17 mouse cellular contexts compared by ENCODE assay signal in the genomic region with DNA sequence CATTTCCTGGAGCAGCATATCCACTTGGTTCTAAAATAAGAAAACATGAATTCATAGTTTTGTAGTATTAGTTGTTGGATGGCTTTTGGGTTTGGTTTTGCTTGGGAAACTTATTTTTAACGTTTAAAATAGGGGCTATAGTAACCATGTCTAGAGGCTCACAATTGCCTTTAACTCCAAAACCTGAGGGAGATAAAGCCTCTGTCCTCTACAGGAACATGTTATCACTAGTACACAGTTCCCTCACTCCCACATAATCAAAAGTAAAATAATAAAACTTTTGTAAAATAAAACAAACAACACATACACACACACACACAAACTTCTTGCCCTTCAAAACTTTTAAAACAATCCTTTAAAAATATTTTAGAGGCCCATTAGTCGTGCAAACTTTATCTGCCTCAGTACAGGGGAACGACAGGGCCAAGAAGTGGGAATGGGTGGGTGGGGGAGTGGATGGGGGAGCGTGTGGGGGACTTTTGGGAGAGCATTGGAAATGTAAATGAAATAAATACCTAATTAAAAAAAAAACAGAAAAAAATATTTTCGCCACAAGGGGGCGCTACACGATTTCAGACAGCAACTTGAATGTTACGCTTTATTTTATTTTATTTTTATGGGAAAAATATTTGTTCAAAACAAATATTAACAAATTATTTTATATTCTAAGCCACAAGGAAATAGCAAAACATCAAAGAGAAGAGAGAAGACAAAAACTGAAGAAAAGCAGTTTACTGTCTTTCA. TPM values are rescaled to one million over a fixed set of nuclear protein-coding genes. Genes with fewer than 3 reads are reported as not detected.
DNase-seq lines count a peak whose midpoint lies in the region; ATAC-seq and TF ChIP-seq lines count a peak whose summit lies in the region.
"Had no signal": no experiment of that assay in that cellular context is flagged by ENCODE, and none has a peak within 500 bp of the region (broad histone marks: within the 10 kb centered on the region; RNA-seq: fewer than 3 reads in every experiment).

No protein-coding gene starts in this region.

- 0 out of 2 replicates have a peak, but pooled peaks cover 3% of the 10 kb centered on the region for H3K36me3 ChIP-seq in lung, embryonic 14.5 days (ENCODE audit: insufficient read depth)
- peaks cover 17 to 49% of the 10 kb centered on the region in 2 experiments for H3K36me3 ChIP-seq in MEL (ENCODE audit: control insufficient read depth in 1 of 2, insufficient read depth in 2 of 2, low read length in 2 of 2)
- H3K36me3 ChIP-seq in neural tube, embryonic 15.5 days = no peaks in the 10 kb centered on the region
- H3K36me3 ChIP-seq: forebrain, embryonic 15.5 days; hindbrain, embryonic 13.5 days had no signal

- no peak overlapping the region for H3K4me3 ChIP-seq in gastrocnemius, adult 2 months
- no peak overlapping the region for H3K4me3 ChIP-seq in lung, embryonic 14.5 days (ENCODE audit: low read depth, low read length)
- no peak overlapping the region for H3K4me3 ChIP-seq in lung, adult 2 months (replicated peaks; ENCODE audit: extremely low read depth, low read depth, low read length)
- H3K4me3 ChIP-seq in MEL (ENCODE audit: control insufficient read depth in 1 of 2, insufficient read depth in 1 of 2, low read depth in 2 of 2, low read length in 2 of 2) = no peak overlapping the region
- no peak overlapping the region for H3K4me3 ChIP-seq in neural tube, embryonic 15.5 days (replicated peaks)
- H3K4me3 ChIP-seq: forebrain, embryonic 15.5 days; hindbrain, embryonic 13.5 days had no signal

- peak; percentile 73 for TF ChIP-seq RAD21 in MEL (IDR thresholded peaks at IDR 0.05; ENCODE audit: low read depth, low read length)

- peak; percentile 69 to 78; a peak in 3 of 4 replicates for TF ChIP-seq EP300 in MEL (IDR thresholded peaks at IDR 0.05; ENCODE audit: low read depth in 1 of 2, low read length in 2 of 2)

- H3K79me2 ChIP-seq in MEL (ENCODE audit: control insufficient read depth, insufficient read depth, low read length, poor library complexity) = no peaks in the 10 kb centered on the region

- 25% methylated on average over 8 of the region's 8 CpGs for WGBS in lung, embryonic 14.5 days
- WGBS in lung, adult 2 months = 26% methylated on average over 8 of the region's 8 CpGs
- 28% methylated on average over 8 of the region's 8 CpGs for WGBS in neural tube, embryonic 15.5 days

- H3K4me2 ChIP-seq in lung, embryonic 14.5 days = no peak overlapping the region
- no peak overlapping the region for H3K4me2 ChIP-seq in neural tube, embryonic 15.5 days
- H3K4me2 ChIP-seq: forebrain, embryonic 15.5 days; hindbrain, embryonic 13.5 days had no signal

- no peak for DNase-seq in gastrocnemius, adult 2 months
- DNase-seq in gastrocnemius, postnatal 36 days = no peak
- peak; percentile 62 for DNase-seq in lung, embryonic 14.5 days
- no peak for DNase-seq in lung, adult 2 months
- DNase-seq in MEL (ENCODE audit: low read depth, low spot score) = peak; percentile 63
- DNase-seq in naive thymus-derived CD4-positive, alpha-beta T cell, adult 2 months (ENCODE audit: low read depth) = peak; percentile 28
- DNase-seq in left cerebral cortex, postnatal 10 days (ENCODE audit: extremely low spot score in 1 of 2, low spot score in 2 of 2) = no peak
- DNase-seq: kidney, postnatal 14 days; right cerebral cortex, postnatal 4 days had no signal

- H3K4me1 ChIP-seq in lung, embryonic 14.5 days (ENCODE audit: insufficient read depth) = no peaks in the 10 kb centered on the region
- H3K4me1 ChIP-seq in lung, adult 2 months (ENCODE audit: control insufficient read depth, insufficient read depth, low read length) = no peaks in the 10 kb centered on the region
- H3K4me1 ChIP-seq in MEL (ENCODE audit: control insufficient read depth in 1 of 2, insufficient read depth in 2 of 2, low read length in 2 of 2) = peaks cover 4 to 15% of the 10 kb centered on the region in 2 experiments; a peak in 3 of 4 replicates
- H3K4me1 ChIP-seq in neural tube, embryonic 15.5 days = no peaks in the 10 kb centered on the region
- H3K4me1 ChIP-seq: forebrain, embryonic 15.5 days; hindbrain, embryonic 13.5 days had no signal

- H3K9me3 ChIP-seq in lung, embryonic 14.5 days (ENCODE audit: low read depth, low read length) = no peaks in the 10 kb centered on the region
- no peaks in the 10 kb centered on the region for H3K9me3 ChIP-seq in MEL (replicated peaks; ENCODE audit: insufficient read depth, low read length)
- no peaks in the 10 kb centered on the region for H3K9me3 ChIP-seq in neural tube, embryonic 15.5 days (replicated peaks)
- H3K9me3 ChIP-seq: forebrain, embryonic 15.5 days; hindbrain, embryonic 13.5 days had no signal

- TF ChIP-seq POLR2A in lung, adult 2 months (IDR thresholded peaks at IDR 0.05; ENCODE audit: borderline replicate concordance, extremely low read depth, low read depth, low read length) = no peak
- TF ChIP-seq POLR2A in MEL (IDR thresholded peaks at IDR 0.05; ENCODE audit: control insufficient read depth in 1 of 2, insufficient read depth in 1 of 2, low read depth in 1 of 2, low read length in 2 of 2, poor library complexity in 1 of 2) = no peak

- intact Hi-C loops in gastrocnemius, adult 2 months (cut with DNase I) = loop anchor here (5.0 kb wide), 1 partner anchor 1221 kb away; a partner anchor contains a TSS
- intact Hi-C loops in gastrocnemius, postnatal 36 days (cut with DNase I) = no loop called here
- intact Hi-C loops in left cerebral cortex, postnatal 10 days (cut with DNase I) = no loop called here

- H3K27me3 ChIP-seq in lung, embryonic 14.5 days (ENCODE audit: insufficient read depth, low read length) = no peaks in the 10 kb centered on the region
- no peaks in the 10 kb centered on the region for H3K27me3 ChIP-seq in MEL (ENCODE audit: control insufficient read depth in 1 of 2, insufficient read depth in 2 of 2, low read length in 2 of 2)
- H3K27me3 ChIP-seq in neural tube, embryonic 15.5 days (replicated peaks) = no peaks in the 10 kb centered on the region
- H3K27me3 ChIP-seq: forebrain, embryonic 15.5 days; hindbrain, embryonic 13.5 days had no signal

- no peak for ATAC-seq in lung, embryonic 14.5 days (ENCODE audit: insufficient read depth)
- no peak for ATAC-seq in neural tube, embryonic 15.5 days (ENCODE audit: low FRiP score)
- ATAC-seq: forebrain, embryonic 15.5 days; midbrain, embryonic 16.5 days had no signal

- peak; percentile 51 for TF ChIP-seq CTCF in gastrocnemius, adult 2 months (IDR thresholded peaks at IDR 0.05)
- no peak for TF ChIP-seq CTCF in lung, embryonic 14.5 days (IDR thresholded peaks at IDR 0.05; ENCODE audit: low read depth)
- no peak for TF ChIP-seq CTCF in lung, adult 2 months (IDR thresholded peaks at IDR 0.05; ENCODE audit: insufficient read depth, low read length)
- peak; percentile 3 to 57 (median 40); a peak in 4 of 6 replicates for TF ChIP-seq CTCF in MEL (IDR thresholded peaks at IDR 0.05 in 2 of 3, conservative IDR thresholded peaks at IDR 0.05 in 1 of 3; ENCODE audit: control insufficient read depth in 1 of 3, insufficient read depth in 1 of 3, low read depth in 2 of 3, low read length in 3 of 3, poor library complexity in 1 of 3, severe bottlenecking in 1 of 3)

- H3K9ac ChIP-seq in lung, embryonic 14.5 days = no peak overlapping the region
- H3K9ac ChIP-seq in MEL (ENCODE audit: control insufficient read depth, low read depth, low read length, poor library complexity, severe bottlenecking) = no peak overlapping the region
- H3K9ac ChIP-seq in neural tube, embryonic 15.5 days (replicated peaks) = no peak overlapping the region
- H3K9ac ChIP-seq: forebrain, embryonic 15.5 days; hindbrain, embryonic 13.5 days had no signal

- H3K27ac ChIP-seq in gastrocnemius, adult 2 months = no peak overlapping the region
- H3K27ac ChIP-seq in lung, embryonic 14.5 days (ENCODE audit: low read depth) = no peak overlapping the region
- H3K27ac ChIP-seq in MEL (ENCODE audit: control insufficient read depth, low read depth, low read length) = no peak overlapping the region
- H3K27ac ChIP-seq in neural tube, embryonic 15.5 days (replicated peaks) = no peak overlapping the region
- H3K27ac ChIP-seq: forebrain, embryonic 15.5 days; hindbrain, embryonic 13.5 days had no signal

TF ChIP-seq in MEL, 35 proteins besides CTCF, POLR2A, EP300 and RAD21 (continues in another document):
- peak; percentile 56 for TF ChIP-seq SMC3 (IDR thresholded peaks at IDR 0.05; ENCODE audit: low read depth, low read length)
- TF ChIP-seq GATA1 (IDR thresholded peaks at IDR 0.05; ENCODE audit: low read depth, low read length) = peak; percentile 68; the same call in 1 of the 2 replicates
- TF ChIP-seq ZKSCAN1 (IDR thresholded peaks at IDR 0.05; ENCODE audit: low read depth, low read length) = 0 out of 2 replicates have a peak, but pooled peaks have one; percentile 11
- peak; percentile 58; the same call in 1 of the 2 replicates for TF ChIP-seq CHD1 (IDR thresholded peaks at IDR 0.05; ENCODE audit: low read depth, low read length)
- no peak for TF ChIP-seq TBP (IDR thresholded peaks at IDR 0.05; ENCODE audit: low read depth, low read length)
- peak; percentile 52; the same call in 1 of the 2 replicates for TF ChIP-seq SIN3A (IDR thresholded peaks at IDR 0.05; ENCODE audit: low read length)
- TF ChIP-seq TCF12 (IDR thresholded peaks at IDR 0.05; ENCODE audit: low read depth, low read length) = peak; percentile 71; the same call in 1 of the 2 replicates
- no peak for TF ChIP-seq KAT2A (conservative IDR thresholded peaks at IDR 0.05; ENCODE audit: low read depth, low read length)
- peak; percentile 89 for TF ChIP-seq ZNF384 (IDR thresholded peaks at IDR 0.05; ENCODE audit: low read depth, low read length)

RNA-seq across cellular contexts. Expression of a gene that starts 1.5 kb away (rescaled TPM):
- not detected for total RNA-seq in gastrocnemius, adult 2 months (2021)
- not detected for total RNA-seq in gastrocnemius, postnatal 36 days (2021)
- 0.14 TPM in 1 of 2 replicates, not detected in the other for polyA plus RNA-seq in lung, embryonic 14.5 days (2014; fragmentation: Nextera tagmentation; extraction: Ambion mirVana)
- not detected in 2 replicates for polyA plus RNA-seq in lung, adult 2 months (2012; rRNA removed)
- 2.2 and 3.0 TPM in 2 replicates for total RNA-seq in MEL (2012; rRNA removed)
- 1 to 10 TPM in 1 of 2 experiments, not detected in 1; 2.0 TPM for polyA plus RNA-seq in MEL (2012; ENCODE audit: insufficient read depth in 1 of 2, insufficient read length in 2 of 2, low read depth in 1 of 2, low replicate concordance in 2 of 2, missing spikeins in 1 of 2)
- not detected for total RNA-seq in left cerebral cortex, postnatal 10 days (2021)
- not detected in 2 replicates for polyA plus RNA-seq in neural tube, embryonic 15.5 days (2015; fragmentation: Nextera tagmentation; extraction: Ambion mirVana)
- total RNA-seq: adrenal gland, adult 18-20 months; left cerebral cortex, adult 18-20 months had no signal
- polyA plus RNA-seq: cortical plate, adult 2 months; forebrain, embryonic 15.5 days; hindbrain, embryonic 13.5 days; liver, embryonic 16.5 days; midbrain, embryonic 16.5 days had no signal

RNA-seq across cellular contexts. Expression of a gene that starts 25.2 kb away (rescaled TPM):
- 1 to 10 TPM; 4.1 to 4.5 TPM for total RNA-seq in gastrocnemius, adult 2 months (2021)
- 1 to 10 TPM; 3.5 to 3.8 TPM for total RNA-seq in gastrocnemius, postnatal 36 days (2021)
- 12.3 and 14.1 TPM in 2 replicates for polyA plus RNA-seq in lung, embryonic 14.5 days (2014; fragmentation: Nextera tagmentation; extraction: Ambion mirVana)
- polyA plus RNA-seq in lung, adult 2 months (2012; rRNA removed) = 1.9 and 3.3 TPM in 2 replicates
- 24.6 and 26.2 TPM in 2 replicates for total RNA-seq in MEL (2012; rRNA removed)
- 10 to 100 TPM; 34.4 to 49.5 TPM for polyA plus RNA-seq in MEL (2012; ENCODE audit: insufficient read depth in 1 of 2, insufficient read length in 2 of 2, low read depth in 1 of 2, low replicate concordance in 2 of 2, missing spikeins in 1 of 2)
- total RNA-seq in left cerebral cortex, postnatal 10 days (2021) = 10 to 100 TPM; 42.0 to 46.0 TPM
- polyA plus RNA-seq in neural tube, embryonic 15.5 days (2015; fragmentation: Nextera tagmentation; extraction: Ambion mirVana) = 20.0 and 20.7 TPM in 2 replicates

Comparison
In these comparisons a context has a peak if more than half of its experiments do, and no peak if none do; other contexts are left out.
1. DNase-seq: peak in lung, embryonic 14.5 days (single experiment), MEL (single experiment) and naive thymus-derived CD4-positive, alpha-beta T cell, adult 2 months (single experiment); none in gastrocnemius, adult 2 months (single experiment), gastrocnemius, postnatal 36 days (0 of 2), lung, adult 2 months (single experiment) and left cerebral cortex, postnatal 10 days (0 of 2).
2. CTCF ChIP-seq: peak in gastrocnemius, adult 2 months (single experiment) and MEL (3 of 3); none in lung, embryonic 14.5 days (single experiment) and lung, adult 2 months (single experiment).